ENCODE assay signal across 11 mouse cellular contexts in the genomic region with DNA sequence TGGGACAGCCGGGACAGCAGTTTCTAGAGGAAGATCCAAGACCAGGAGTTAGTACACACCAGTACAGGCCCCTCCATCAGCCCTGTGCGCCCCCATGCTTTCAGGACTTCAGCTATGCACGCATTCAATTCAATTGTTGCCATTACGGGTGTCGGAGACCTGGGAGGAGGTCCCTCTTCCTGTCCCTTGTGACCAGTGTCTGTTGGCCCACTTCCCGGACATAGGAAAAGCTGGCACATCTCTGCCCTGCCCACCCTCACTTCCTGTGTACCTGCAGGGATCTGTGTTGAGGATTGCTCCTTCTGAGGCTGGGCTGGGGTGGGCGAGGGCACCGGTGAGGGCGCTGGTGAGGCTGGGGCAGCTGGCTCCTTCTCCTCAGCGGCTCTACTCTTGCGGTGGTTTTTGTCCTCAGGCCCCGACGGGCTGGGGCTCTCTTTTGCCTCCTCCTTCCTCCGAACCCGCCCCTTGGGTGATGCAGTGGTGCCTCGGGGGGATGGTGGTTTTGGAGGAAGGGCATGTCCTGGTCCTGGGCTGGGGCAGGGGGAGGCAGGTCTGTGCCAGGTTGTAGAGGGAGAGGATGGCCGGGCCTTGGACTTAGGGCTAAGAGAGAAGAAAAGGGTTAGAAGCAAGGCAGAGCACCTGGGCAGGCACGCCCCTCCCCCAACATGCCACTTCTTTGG. TPM values are rescaled to one million over a fixed set of nuclear protein-coding genes. Genes with fewer than 3 reads are reported as not detected.
DNase-seq lines count a peak whose midpoint lies in the region; ATAC-seq and TF ChIP-seq lines count a peak whose summit lies in the region.
"Had no signal": no experiment of that assay in that cellular context is flagged by ENCODE, and none has a peak within 500 bp of the region (broad histone marks: within the 10 kb centered on the region; RNA-seq: fewer than 3 reads in every experiment).

No protein-coding gene starts in this region.

- H3K27me3 ChIP-seq in heart, embryonic 15.5 days: no peaks in the 10 kb centered on the region
- no peaks in the 10 kb centered on the region for H3K27me3 ChIP-seq in midbrain, embryonic 11.5 days (ENCODE audit: control insufficient read depth, insufficient read depth, low read length)
- no peaks in the 10 kb centered on the region for H3K27me3 ChIP-seq in midbrain, embryonic 13.5 days
- H3K27me3 ChIP-seq: neural tube, embryonic 13.5 days; stomach, embryonic 15.5 days had no signal

- no peak for DNase-seq in heart, adult 9 months (ENCODE audit: low spot score in 2 of 2)
- peak; percentile 41 for DNase-seq in midbrain, embryonic 11.5 days (ENCODE audit: low spot score, missing footprints)
- no peak for DNase-seq in ES-E14 (ENCODE audit: low read depth, low spot score)
- DNase-seq in lung, postnatal 14 days: peak; percentile 66
- DNase-seq in right cerebral cortex, adult 2 months (ENCODE audit: low spot score in 2 of 2): no peak

- peaks cover 36% of the 10 kb centered on the region for H3K4me1 ChIP-seq in heart, embryonic 15.5 days (replicated peaks)
- 0 out of 2 replicates have a peak, but pooled peaks cover 2% of the 10 kb centered on the region for H3K4me1 ChIP-seq in midbrain, embryonic 11.5 days (ENCODE audit: control insufficient read depth, insufficient read depth, low read length)
- H3K4me1 ChIP-seq in midbrain, embryonic 13.5 days (replicated peaks): peaks cover 5% of the 10 kb centered on the region; the same call in 1 of the 2 replicates
- peaks cover 0 to 26% of the 10 kb centered on the region in 2 experiments; a peak in 3 of 4 replicates for H3K4me1 ChIP-seq in ES-E14 (ENCODE audit: control insufficient read depth in 2 of 2, insufficient read depth in 2 of 2, low read length in 2 of 2, poor library complexity in 1 of 2)

- 79% methylated on average over 18 of the region's 18 CpGs for WGBS in heart, embryonic 15.5 days
- 90% methylated on average over 18 of the region's 18 CpGs for WGBS in midbrain, embryonic 11.5 days
- 86% methylated on average over 18 of the region's 18 CpGs for WGBS in midbrain, embryonic 13.5 days

- no peak overlapping the region for H3K4me3 ChIP-seq in heart, embryonic 15.5 days
- H3K4me3 ChIP-seq in midbrain, embryonic 11.5 days (ENCODE audit: low read depth, low read length): no peak overlapping the region
- no peak overlapping the region for H3K4me3 ChIP-seq in midbrain, embryonic 13.5 days (replicated peaks)
- H3K4me3 ChIP-seq in ES-E14 (ENCODE audit: insufficient read depth in 1 of 2, low read depth in 1 of 2, low read length in 2 of 2, poor library complexity in 1 of 2, severe bottlenecking in 1 of 2): peak overlapping the region; percentile 59 to 80
- H3K4me3 ChIP-seq: neural tube, embryonic 13.5 days; stomach, embryonic 15.5 days had no signal

- in situ Hi-C loops in ES-E14 (cut with MboI; ENCODE audit: low sequenced_read_pairs in 2 of 2, unreplicated experiment in 2 of 2): no loop called here

- H3K27ac ChIP-seq in heart, embryonic 15.5 days: 0 out of 2 replicates have a peak overlapping the region, but pooled peaks have one; percentile 20
- no peak overlapping the region for H3K27ac ChIP-seq in midbrain, embryonic 11.5 days (ENCODE audit: low read depth, low read length)
- H3K27ac ChIP-seq in midbrain, embryonic 13.5 days: no peak overlapping the region
- no peak overlapping the region for H3K27ac ChIP-seq in ES-E14 (ENCODE audit: insufficient read depth, low read depth, low read length, poor library complexity, severe bottlenecking)
- H3K27ac ChIP-seq: macrophage; neural tube, embryonic 13.5 days; stomach, embryonic 15.5 days had no signal

- no peak overlapping the region for H3K9ac ChIP-seq in heart, embryonic 15.5 days
- no peak overlapping the region for H3K9ac ChIP-seq in midbrain, embryonic 11.5 days (ENCODE audit: low read length)
- no peak overlapping the region for H3K9ac ChIP-seq in midbrain, embryonic 13.5 days (replicated peaks)
- peak overlapping the region; percentile 60 for H3K9ac ChIP-seq in ES-E14 (ENCODE audit: insufficient read depth, low read depth, low read length, poor library complexity, severe bottlenecking)
- H3K9ac ChIP-seq: neural tube, embryonic 13.5 days; stomach, embryonic 15.5 days had no signal

- no peaks in the 10 kb centered on the region for H3K9me3 ChIP-seq in heart, embryonic 15.5 days (replicated peaks)
- no peaks in the 10 kb centered on the region for H3K9me3 ChIP-seq in midbrain, embryonic 11.5 days (ENCODE audit: control insufficient read depth, low read length)
- no peaks in the 10 kb centered on the region for H3K9me3 ChIP-seq in midbrain, embryonic 13.5 days
- H3K9me3 ChIP-seq in ES-E14 (ENCODE audit: control insufficient read depth, insufficient read depth, low read depth, low read length): no peaks in the 10 kb centered on the region
- H3K9me3 ChIP-seq: neural tube, embryonic 13.5 days; stomach, embryonic 15.5 days had no signal

- H3K36me3 ChIP-seq in heart, embryonic 15.5 days: peaks cover 76% of the 10 kb centered on the region
- peaks cover 62% of the 10 kb centered on the region for H3K36me3 ChIP-seq in midbrain, embryonic 11.5 days (ENCODE audit: control insufficient read depth, insufficient read depth, low read length)
- H3K36me3 ChIP-seq in midbrain, embryonic 13.5 days: peaks cover 99% of the 10 kb centered on the region
- peaks cover 40% of the 10 kb centered on the region for H3K36me3 ChIP-seq in ES-E14 (ENCODE audit: control insufficient read depth, insufficient read depth, low read length, poor library complexity, severe bottlenecking)

- no peak for ATAC-seq in heart, embryonic 15.5 days (replicated peaks; ENCODE audit: insufficient number of reproducible peaks, insufficient read depth, low FRiP score, low read depth)
- no peak for ATAC-seq in midbrain, embryonic 11.5 days (ENCODE audit: low FRiP score)
- no peak for ATAC-seq in midbrain, embryonic 13.5 days
- ATAC-seq: forebrain, embryonic 14.5 days had no signal

- H3K4me2 ChIP-seq in heart, embryonic 15.5 days: no peak overlapping the region
- H3K4me2 ChIP-seq in midbrain, embryonic 11.5 days: no peak overlapping the region
- no peak overlapping the region for H3K4me2 ChIP-seq in midbrain, embryonic 13.5 days (replicated peaks)
- H3K4me2 ChIP-seq: neural tube, embryonic 13.5 days; stomach, embryonic 15.5 days had no signal

TF ChIP-seq in ES-E14, 5 proteins besides CTCF, POLR2A, EP300 and RAD21:
- no peak for TF ChIP-seq HCFC1 (IDR thresholded peaks at IDR 0.05; ENCODE audit: borderline replicate concordance, insufficient read depth, low read length)
- no peak for TF ChIP-seq MAFK (IDR thresholded peaks at IDR 0.05; ENCODE audit: insufficient read depth, low read depth, low read length)
- TF ChIP-seq ZNF384 (IDR thresholded peaks at IDR 0.05; ENCODE audit: low read depth, low read length): no peak
- TF ChIP-seq ZC3H11A (IDR thresholded peaks at IDR 0.05; ENCODE audit: borderline replicate concordance, low read depth, low read length): no peak
- no peak for TF ChIP-seq CHD2 (IDR thresholded peaks at IDR 0.05; ENCODE audit: low read depth, low read length)
TF ChIP-seq in ES-E14: peak in this region for 0.

RNA-seq across cellular contexts. Expression of gene Map7d1, which starts 21.5 kb away (rescaled TPM):
- 39.4 and 50.7 TPM in 2 replicates for polyA plus RNA-seq in heart, embryonic 15.5 days (2015; fragmentation: Nextera tagmentation; extraction: Ambion mirVana)
- 61.8 and 68.7 TPM in 2 replicates for polyA plus RNA-seq in midbrain, embryonic 11.5 days (2014; fragmentation: Nextera tagmentation; extraction: Ambion mirVana)
- 64.1 and 89.5 TPM in 2 replicates for polyA plus RNA-seq in midbrain, embryonic 13.5 days (2015; fragmentation: Nextera tagmentation; extraction: Ambion mirVana)
- total RNA-seq in ES-E14 (2012; rRNA removed): 20.9 and 27.1 TPM in 2 replicates

RNA-seq across cellular contexts. Expression of gene Trappc3, which starts 27.5 kb away (rescaled TPM):
- polyA plus RNA-seq in heart, embryonic 15.5 days (2015; fragmentation: Nextera tagmentation; extraction: Ambion mirVana): 73.1 and 77.6 TPM in 2 replicates
- 37.1 and 38.9 TPM in 2 replicates for polyA plus RNA-seq in midbrain, embryonic 11.5 days (2014; fragmentation: Nextera tagmentation; extraction: Ambion mirVana)
- 149 and 154 TPM in 2 replicates for polyA plus RNA-seq in midbrain, embryonic 13.5 days (2015; fragmentation: Nextera tagmentation; extraction: Ambion mirVana)
- total RNA-seq in ES-E14 (2012; rRNA removed): 54.8 and 54.9 TPM in 2 replicates

RNA-seq across cellular contexts. Expression of gene Thrap3, which starts 32.1 kb away (rescaled TPM):
- 129 and 149 TPM in 2 replicates for polyA plus RNA-seq in heart, embryonic 15.5 days (2015; fragmentation: Nextera tagmentation; extraction: Ambion mirVana)
- 192 and 219 TPM in 2 replicates for polyA plus RNA-seq in midbrain, embryonic 11.5 days (2014; fragmentation: Nextera tagmentation; extraction: Ambion mirVana)
- polyA plus RNA-seq in midbrain, embryonic 13.5 days (2015; fragmentation: Nextera tagmentation; extraction: Ambion mirVana): 174 and 180 TPM in 2 replicates
- total RNA-seq in ES-E14 (2012; rRNA removed): 202 and 211 TPM in 2 replicates

RNA-seq across cellular contexts. Expression of gene Col8a2, which starts 52.0 kb away (rescaled TPM):
- 5.2 and 10.9 TPM in 2 replicates for polyA plus RNA-seq in heart, embryonic 15.5 days (2015; fragmentation: Nextera tagmentation; extraction: Ambion mirVana)
- 9.1 and 9.5 TPM in 2 replicates for polyA plus RNA-seq in midbrain, embryonic 11.5 days (2014; fragmentation: Nextera tagmentation; extraction: Ambion mirVana)
- 1.0 and 1.5 TPM in 2 replicates for polyA plus RNA-seq in midbrain, embryonic 13.5 days (2015; fragmentation: Nextera tagmentation; extraction: Ambion mirVana)
- total RNA-seq in ES-E14 (2012; rRNA removed): 3.7 and 3.8 TPM in 2 replicates
- polyA plus RNA-seq: macrophage had no signal

Comparison
In these comparisons a context has a peak if more than half of its experiments do, and no peak if none do; other contexts are left out.
1. H3K4me3 ChIP-seq: peak in ES-E14 (2 of 2); none in heart, embryonic 15.5 days (single experiment), midbrain, embryonic 11.5 days (single experiment) and midbrain, embryonic 13.5 days (single experiment).
2. DNase-seq: peak in midbrain, embryonic 11.5 days (single experiment) and lung, postnatal 14 days (single experiment); none in heart, adult 9 months (0 of 2), ES-E14 (single experiment) and right cerebral cortex, adult 2 months (0 of 2).